Mouse (Mus musculus): ENCODE measurements around the gene Aox3. TPM values are rescaled to one million over a fixed set of nuclear protein-coding genes. Genes with fewer than 3 reads are reported as not detected.

Aox3 gene
- total and polyA plus RNA-seq, 3 experiments: 1.2 to 2.0 (median 1.2) TPM

DNA sequence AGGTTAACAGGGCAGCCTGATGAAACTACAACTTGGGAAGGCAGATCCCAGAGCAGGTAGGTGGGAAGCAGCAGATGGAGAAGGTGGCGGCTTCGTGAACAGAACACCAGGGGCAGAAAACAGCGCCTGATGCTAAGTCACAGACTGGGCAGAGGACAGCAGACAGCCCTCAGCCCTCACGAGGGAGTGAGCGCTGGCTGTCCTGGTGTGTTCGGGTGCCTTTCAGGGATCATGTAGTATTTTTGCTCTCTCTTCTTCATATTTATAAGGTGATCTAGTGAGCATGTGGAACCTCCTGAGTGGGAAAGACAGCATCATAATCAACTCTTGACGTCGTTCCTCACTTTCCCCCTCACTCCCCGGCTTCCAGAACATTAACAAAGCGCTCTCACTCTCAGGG is 33.1 kb downstream of the Aox3 start:
- Histone ChIP-seq H3K27ac (no peak overlapping the region), H3K27me3 (ENCODE audit: control insufficient read depth, insufficient read depth, low read length) (peaks cover 1% of the 10 kb centered on the region; the same call in 1 of the 2 replicates), H3K36me3 (ENCODE audit: control insufficient read depth, insufficient read depth, low read length) (no peaks in the 10 kb centered on the region), H3K79me2 (replicated peaks; ENCODE audit: control insufficient read depth, insufficient read depth, low read length) (no peaks in the 10 kb centered on the region), H3K4me3 (no peak overlapping the region), H3K4me1 (ENCODE audit: control insufficient read depth, insufficient read depth, low read length) (no peaks in the 10 kb centered on the region), H3K9ac (ENCODE audit: low read depth, low read length) (no peak overlapping the region)
- WGBS: 88% methylated on average over 10 of the region's 10 CpGs
- intact Hi-C loops (cut with DNase I): loop anchor here (10.0 kb wide), 1 partner anchor 721 kb away; no protein-coding TSS in a partner anchor
- TF ChIP-seq EP300 (IDR thresholded peaks at IDR 0.05; ENCODE audit: insufficient read depth, low read depth, low read length) (no peak), POLR2A (IDR thresholded peaks at IDR 0.05; ENCODE audit: insufficient read depth, low read depth, low read length) (no peak), CTCF (IDR thresholded peaks at IDR 0.05) (no peak)
- DNase-seq: no peak

GRCm38 (mm10) chr1:58147776-58148175 is 34.8 kb downstream of the Aox3 start:
- WGBS: 76% methylated on average over 6 of the region's 6 CpGs
- TF ChIP-seq POLR2A (IDR thresholded peaks at IDR 0.05; ENCODE audit: insufficient read depth, low read depth, low read length): no peak
- TF ChIP-seq CTCF (IDR thresholded peaks at IDR 0.05): no peak
- no peak for TF ChIP-seq EP300 (IDR thresholded peaks at IDR 0.05; ENCODE audit: insufficient read depth, low read depth, low read length)
- H3K27me3 ChIP-seq (ENCODE audit: control insufficient read depth, insufficient read depth, low read length): peaks cover 1% of the 10 kb centered on the region; the same call in 1 of the 2 replicates
- H3K9ac ChIP-seq (ENCODE audit: low read depth, low read length): no peak overlapping the region
- H3K4me3 ChIP-seq: no peak overlapping the region
- H3K4me1 ChIP-seq (ENCODE audit: control insufficient read depth, insufficient read depth, low read length): no peaks in the 10 kb centered on the region
- intact Hi-C loops (cut with DNase I): loop anchor here (10.0 kb wide), 1 partner anchor 723 kb away; no protein-coding TSS in a partner anchor
- no peak for DNase-seq
- no peaks in the 10 kb centered on the region for H3K36me3 ChIP-seq (ENCODE audit: control insufficient read depth, insufficient read depth, low read length)
- H3K79me2 ChIP-seq (replicated peaks; ENCODE audit: control insufficient read depth, insufficient read depth, low read length): no peaks in the 10 kb centered on the region
- no peak overlapping the region for H3K27ac ChIP-seq

DNA sequence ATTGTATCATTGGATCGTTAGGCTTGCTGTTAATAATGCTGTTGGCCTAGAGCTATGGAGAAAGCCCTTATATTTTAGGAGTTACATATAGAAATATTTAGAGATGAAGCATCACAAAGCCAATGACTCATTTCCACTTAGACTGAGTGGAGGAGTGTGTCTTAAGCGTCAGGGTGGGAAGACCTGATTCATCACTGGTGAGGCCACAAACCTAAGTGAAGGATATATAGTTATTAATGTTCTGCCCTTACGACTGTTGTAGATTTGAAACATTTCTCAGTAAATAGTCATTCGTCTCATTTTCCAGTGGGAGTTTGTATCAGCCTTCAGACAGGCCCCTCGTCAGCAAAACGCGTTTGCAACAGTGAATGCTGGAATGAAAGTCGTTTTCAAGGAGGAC is 39.3 kb downstream of the Aox3 start:
- Histone ChIP-seq H3K27ac (no peak overlapping the region), H3K27me3 (ENCODE audit: control insufficient read depth, insufficient read depth, low read length) (peaks cover 1% of the 10 kb centered on the region; the same call in 1 of the 2 replicates), H3K4me3 (no peak overlapping the region), H3K9ac (ENCODE audit: low read depth, low read length) (no peak overlapping the region), H3K79me2 (replicated peaks; ENCODE audit: control insufficient read depth, insufficient read depth, low read length) (no peaks in the 10 kb centered on the region), H3K36me3 (ENCODE audit: control insufficient read depth, insufficient read depth, low read length) (no peaks in the 10 kb centered on the region), H3K4me1 (ENCODE audit: control insufficient read depth, insufficient read depth, low read length) (no peaks in the 10 kb centered on the region)
- WGBS: 54% methylated on average over 8 of the region's 8 CpGs
- intact Hi-C loops (cut with DNase I): no loop called here
- DNase-seq: no peak
- no peak for TF ChIP-seq EP300 (IDR thresholded peaks at IDR 0.05; ENCODE audit: insufficient read depth, low read depth, low read length)
- no peak for TF ChIP-seq CTCF (IDR thresholded peaks at IDR 0.05)
- TF ChIP-seq POLR2A (IDR thresholded peaks at IDR 0.05; ENCODE audit: insufficient read depth, low read depth, low read length): no peak

GRCm38 (mm10) chr1:58156747-58157146 is 43.8 kb downstream of the Aox3 start:
- TF ChIP-seq POLR2A (IDR thresholded peaks at IDR 0.05; ENCODE audit: insufficient read depth, low read depth, low read length) (no peak), CTCF (IDR thresholded peaks at IDR 0.05) (peak; percentile 75)

GRCm38 (mm10) chr1:58169893-58170292 is 57.0 kb downstream of the Aox3 start:
- DNase-seq: no peak
- Histone ChIP-seq H3K4me1 (ENCODE audit: control insufficient read depth, insufficient read depth, low read length) (no peaks in the 10 kb centered on the region), H3K79me2 (replicated peaks; ENCODE audit: control insufficient read depth, insufficient read depth, low read length) (no peaks in the 10 kb centered on the region), H3K4me3 (no peak overlapping the region), H3K27me3 (ENCODE audit: control insufficient read depth, insufficient read depth, low read length) (0 out of 2 replicates have a peak, but pooled peaks cover 2% of the 10 kb centered on the region), H3K36me3 (ENCODE audit: control insufficient read depth, insufficient read depth, low read length) (no peaks in the 10 kb centered on the region), H3K9ac (ENCODE audit: low read depth, low read length) (no peak overlapping the region), H3K27ac (no peak overlapping the region)
- no peak for TF ChIP-seq POLR2A (IDR thresholded peaks at IDR 0.05; ENCODE audit: insufficient read depth, low read depth, low read length)
- no peak for TF ChIP-seq EP300 (IDR thresholded peaks at IDR 0.05; ENCODE audit: insufficient read depth, low read depth, low read length)
- no peak for TF ChIP-seq CTCF (IDR thresholded peaks at IDR 0.05)
- 67% methylated on average over 6 of the region's 6 CpGs for WGBS
- intact Hi-C loops (cut with DNase I): no loop called here

More at GRCm38 (mm10) chr1:58156747-58157146, 43.8 kb downstream of the Aox3 start:
- Histone ChIP-seq H3K36me3 (ENCODE audit: control insufficient read depth, insufficient read depth, low read length) (no peaks in the 10 kb centered on the region), H3K27ac (no peak overlapping the region), H3K27me3 (ENCODE audit: control insufficient read depth, insufficient read depth, low read length) (no peaks in the 10 kb centered on the region), H3K9ac (ENCODE audit: low read depth, low read length) (no peak overlapping the region), H3K4me3 (no peak overlapping the region), H3K4me1 (ENCODE audit: control insufficient read depth, insufficient read depth, low read length) (no peaks in the 10 kb centered on the region), H3K79me2 (replicated peaks; ENCODE audit: control insufficient read depth, insufficient read depth, low read length) (no peaks in the 10 kb centered on the region)
- intact Hi-C loops (cut with DNase I): loop anchor here (1.0 kb wide), 2 partner anchors 115 to 140 kb away; no protein-coding TSS in a partner anchor
- WGBS: 50% methylated on average over 5 of the region's 5 CpGs
- DNase-seq: peak in 1 of 2 experiments; percentile 43

- Histone ChIP-seq H3K4me1 (ENCODE audit: control insufficient read depth, insufficient read depth, low read length) (no peaks in the 10 kb centered on the region), H3K27ac (no peak overlapping the region), H3K4me3 (no peak overlapping the region), H3K9ac (ENCODE audit: low read depth, low read length) (no peak overlapping the region), H3K36me3 (ENCODE audit: control insufficient read depth, insufficient read depth, low read length) (no peaks in the 10 kb centered on the region), H3K27me3 (ENCODE audit: control insufficient read depth, insufficient read depth, low read length) (no peaks in the 10 kb centered on the region), H3K79me2 (replicated peaks; ENCODE audit: control insufficient read depth, insufficient read depth, low read length) (no peaks in the 10 kb centered on the region)
- DNase-seq: no peak
- TF ChIP-seq POLR2A (IDR thresholded peaks at IDR 0.05; ENCODE audit: insufficient read depth, low read depth, low read length): no peak
- no peak for TF ChIP-seq EP300 (IDR thresholded peaks at IDR 0.05; ENCODE audit: insufficient read depth, low read depth, low read length)
- no peak for TF ChIP-seq CTCF (IDR thresholded peaks at IDR 0.05)
- intact Hi-C loops (cut with DNase I): no loop called here
- 60% methylated on average over 5 of the region's 5 CpGs for WGBS
These were observed 75.7 kb downstream of the Aox3 start for GRCm38 (mm10) chr1:58188514-58189175.

Data from heart, adult 2 months (tissue).